Mouse (Mus musculus) kidney, adult 2 months (tissue): ENCODE data around the gene Casp9. TPM values are rescaled to one million over a fixed set of nuclear protein-coding genes. Genes with fewer than 3 reads are reported as not detected.

Source experiments
- DNase-seq: peaks from one replicate; pipeline ENCODE4 v3.0.0; 2021
- H3K27ac ChIP-seq: fragments of 200-500 bp; 2 replicates; pipeline ENCODE4 v1.5.1; 2012; ENCODE audit warnings: low read depth, low read length, control low read depth, inconsistent platforms; ENCODE audit not compliant: insufficient read depth
- H3K27me3 ChIP-seq: fragments of 200-500 bp; replicated peaks from 2 replicates; pipeline ENCODE4 v1.6.1; 2012; ENCODE audit warnings: mild to moderate bottlenecking, moderate library complexity, low read length, inconsistent platforms; ENCODE audit not compliant: control insufficient read depth, insufficient read depth
- H3K36me3 ChIP-seq: fragments of 200-500 bp; 2 replicates; pipeline ENCODE4 v1.6.1; 2012; ENCODE audit warnings: mild to moderate bottlenecking, moderate library complexity, low read length, inconsistent platforms; ENCODE audit not compliant: control insufficient read depth, insufficient read depth
- H3K4me1 ChIP-seq: fragments of 200-500 bp; 2 replicates; pipeline ENCODE4 v1.6.1; 2011; ENCODE audit warnings: low read length; ENCODE audit not compliant: control insufficient read depth, insufficient read depth
- H3K4me3 ChIP-seq: fragments of 200-500 bp; 2 replicates; pipeline ENCODE4 v1.5.1; 2011; ENCODE audit warnings: mild to moderate bottlenecking, low read depth, low read length, control low read depth; ENCODE audit not compliant: insufficient read depth
- CTCF ChIP-seq: fragments of 200-500 bp; conservative IDR thresholded peaks from 2 replicates; pipeline ENCODE4 v1.5.1; 2011; ENCODE audit warnings: low read depth, mild to moderate bottlenecking, control low read depth, low read length, moderate library complexity, mixed read lengths; ENCODE audit not compliant: insufficient read depth, insufficient read length
- POLR2A ChIP-seq: fragments of 200-500 bp; IDR thresholded peaks from one replicate; pipeline ENCODE4 v1.6.1; 2011; ENCODE audit warnings: low read depth, low read length, control low read depth
- WGBS: fragments of 180-500 bp; shearing (Covaris S2); methylation state at CpG from one replicate; pipeline ENCODE4 v1.1.7; 2018; 5-methylcytosine and 5-hydroxymethylcytosine counted together
- polyA plus RNA-seq: library from polyadenylated mRNA; depleted of rRNA; stranded (reverse); fragments of >200 nt; gene quantifications from 2 replicates; pipeline ENCODE4 v1.2.3, GENCODE M21; 2012

Casp9 gene
- polyA plus RNA-seq, 1 experiment = 22.2 TPM

DNA sequence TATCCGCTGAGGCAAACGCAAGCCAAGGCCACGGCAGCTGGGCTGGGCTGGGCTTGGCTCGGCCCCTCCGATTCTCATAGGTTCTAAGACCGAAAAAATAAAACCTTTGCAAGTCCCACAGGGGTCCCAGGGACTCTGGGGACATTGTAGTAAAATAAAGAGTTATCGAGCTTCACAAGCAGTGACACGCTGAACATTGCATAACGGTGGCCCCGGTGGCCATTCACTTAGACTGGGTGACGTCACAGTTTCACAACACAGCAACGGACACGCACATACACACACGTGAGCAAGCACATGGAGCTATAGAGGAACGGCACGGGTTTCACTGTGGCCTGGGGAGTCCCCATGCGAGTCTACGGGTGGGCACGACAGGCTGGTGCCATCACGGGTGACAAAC, 65.1 kb downstream of the Casp9 start:
- no peak overlapping the region for H3K4me3 ChIP-seq
- H3K36me3 ChIP-seq = no peaks in the 10 kb centered on the region
- DNase-seq = peak; percentile 34
- 77% methylated on average over 20 of the region's 20 CpGs for WGBS
- no peaks in the 10 kb centered on the region for H3K27me3 ChIP-seq
- H3K27ac ChIP-seq = no peak overlapping the region
- TF ChIP-seq POLR2A (no peak), CTCF (no peak)
- H3K4me1 ChIP-seq = no peaks in the 10 kb centered on the region; the same call in 1 of the 2 replicates

DNA sequence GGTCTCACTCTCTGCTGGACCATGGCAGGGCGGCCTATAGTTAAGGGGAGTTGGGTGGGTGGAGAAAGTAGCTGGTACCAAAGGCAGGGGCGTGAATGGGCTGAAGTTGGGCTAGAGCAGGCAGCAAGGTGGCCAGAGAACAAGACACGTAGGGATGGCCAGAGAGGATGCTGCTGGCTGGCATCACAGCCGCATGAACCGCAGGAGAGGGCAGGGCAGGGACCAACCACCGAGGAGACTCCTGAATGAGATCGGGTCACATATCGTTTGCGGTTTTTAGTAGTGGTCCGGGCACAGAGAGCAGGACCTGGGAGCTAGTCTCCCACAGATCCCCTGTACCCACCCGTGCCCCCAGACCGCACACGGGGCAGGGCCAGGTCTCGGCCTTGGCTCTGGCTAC, 65.9 kb downstream of the Casp9 start:
- no peak for TF ChIP-seq CTCF
- Histone ChIP-seq H3K27me3 (no peaks in the 10 kb centered on the region), H3K27ac (no peak overlapping the region), H3K4me1 (no peaks in the 10 kb centered on the region; the same call in 1 of the 2 replicates), H3K36me3 (no peaks in the 10 kb centered on the region), H3K4me3 (no peak overlapping the region)
- DNase-seq = no peak
- 94% methylated on average over 14 of the region's 14 CpGs for WGBS

DNA sequence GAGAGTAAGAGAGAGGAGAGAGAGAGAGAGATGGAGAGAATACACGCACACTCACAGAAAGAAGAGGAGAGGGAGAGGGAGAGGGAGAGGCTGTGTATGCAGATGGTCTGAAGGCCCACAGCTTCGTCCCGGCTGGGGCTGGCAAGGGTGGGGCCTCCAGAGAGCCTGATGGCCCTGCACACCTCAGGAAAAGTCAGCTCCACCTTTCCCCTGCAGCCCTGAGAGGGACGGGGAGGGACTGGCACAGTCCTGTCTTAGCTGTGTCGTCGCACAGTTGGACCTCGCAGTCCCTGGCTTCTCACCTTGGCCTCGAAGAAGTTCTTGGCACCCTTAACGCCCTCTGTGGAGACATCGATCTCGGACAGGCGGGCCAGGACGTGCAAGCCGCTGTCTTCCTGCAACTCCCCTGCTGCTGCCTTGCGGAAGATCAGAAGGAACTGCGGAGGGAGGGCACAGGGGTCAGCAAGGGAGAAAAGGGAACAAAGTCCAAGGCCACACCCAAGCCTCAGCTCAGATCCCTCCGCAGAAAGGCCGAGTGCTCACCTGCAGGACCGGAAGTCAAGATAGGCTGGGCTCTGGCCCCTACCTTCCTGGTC, 66.9 kb downstream of the Casp9 start:
- no peaks in the 10 kb centered on the region; the same call in 1 of the 2 replicates for H3K4me1 ChIP-seq
- H3K36me3 ChIP-seq = no peaks in the 10 kb centered on the region
- TF ChIP-seq POLR2A (no peak), CTCF (no peak)
- WGBS = 76% methylated on average over 19 of the region's 19 CpGs
- no peak overlapping the region for H3K27ac ChIP-seq
- DNase-seq = peak; percentile 19
- H3K4me3 ChIP-seq = no peak overlapping the region
- no peaks in the 10 kb centered on the region for H3K27me3 ChIP-seq

GRCm38 (mm10) chr4:141861591-141862295, 68.3 kb downstream of the Casp9 start:
- Histone ChIP-seq H3K4me3 (no peak overlapping the region), H3K4me1 (peaks cover 2% of the 10 kb centered on the region; the same call in 1 of the 2 replicates), H3K36me3 (no peaks in the 10 kb centered on the region), H3K27ac (no peak overlapping the region), H3K27me3 (no peaks in the 10 kb centered on the region)
- TF ChIP-seq POLR2A = no peak
- TF ChIP-seq CTCF = no peak
- 88% methylated on average over 17 of the region's 17 CpGs for WGBS
- peak; percentile 9 for DNase-seq

DNA sequence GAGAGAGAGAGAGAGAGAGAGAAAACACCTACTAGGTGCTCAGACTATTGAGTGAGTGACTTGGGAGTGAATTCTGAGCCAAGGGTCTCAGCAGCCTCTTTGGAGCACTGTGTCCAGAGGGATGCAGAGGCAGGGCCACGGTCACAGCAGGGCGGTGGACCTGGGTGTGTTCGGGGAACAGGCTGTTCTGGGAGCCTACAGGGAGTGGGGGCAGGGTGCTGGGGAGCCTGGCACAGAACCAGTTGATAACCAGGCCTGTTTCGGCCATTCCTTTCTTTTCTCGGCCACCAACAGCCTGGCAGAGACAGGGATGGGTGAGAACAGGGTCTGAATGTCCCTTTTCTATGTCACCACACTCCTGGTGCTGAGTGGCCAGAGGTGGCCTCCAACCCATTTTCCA, 69.5 kb downstream of the Casp9 start:
- DNase-seq = no peak
- H3K4me3 ChIP-seq = no peak overlapping the region
- H3K36me3 ChIP-seq = no peaks in the 10 kb centered on the region
- peaks cover 10% of the 10 kb centered on the region; the same call in 1 of the 2 replicates for H3K4me1 ChIP-seq
- no peak for TF ChIP-seq POLR2A
- no peak for TF ChIP-seq CTCF
- H3K27ac ChIP-seq = no peak overlapping the region
- 80% methylated on average over 5 of the region's 5 CpGs for WGBS
- H3K27me3 ChIP-seq = no peaks in the 10 kb centered on the region

DNA sequence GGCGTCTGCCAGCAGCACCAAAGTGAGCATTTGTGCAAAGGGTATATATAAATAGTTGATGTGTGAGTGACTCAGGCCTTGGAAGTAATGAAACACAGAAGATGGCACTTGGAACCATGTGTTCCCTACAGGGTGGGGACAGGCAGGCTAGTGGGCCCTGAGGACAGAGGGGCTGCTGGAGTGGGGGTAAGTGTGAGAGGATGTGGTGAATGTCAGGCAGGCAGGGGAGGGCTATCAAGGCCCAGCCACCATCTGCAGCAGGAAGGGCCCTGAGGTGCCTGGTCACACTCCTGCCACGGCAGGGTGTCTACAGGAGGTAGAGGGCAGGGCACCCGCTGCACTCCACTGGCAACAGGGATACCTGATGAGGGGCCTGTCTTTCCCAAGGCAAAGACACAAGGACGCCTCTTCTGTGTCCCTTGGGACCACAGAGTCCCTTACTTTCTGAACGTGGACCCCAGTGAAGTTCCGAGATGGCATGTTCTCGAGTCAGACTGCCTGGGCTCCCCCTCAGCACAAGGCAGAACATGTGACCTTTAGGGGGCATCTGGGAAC, 70.4 kb downstream of the Casp9 start:
- DNase-seq = no peak
- H3K4me1 ChIP-seq = peaks cover 10% of the 10 kb centered on the region; the same call in 1 of the 2 replicates
- WGBS = 87% methylated on average over 7 of the region's 7 CpGs
- H3K27me3 ChIP-seq = no peaks in the 10 kb centered on the region
- TF ChIP-seq CTCF (no peak), POLR2A (no peak)
- no peaks in the 10 kb centered on the region for H3K36me3 ChIP-seq
- H3K4me3 ChIP-seq = no peak overlapping the region
- no peak overlapping the region for H3K27ac ChIP-seq

DNA sequence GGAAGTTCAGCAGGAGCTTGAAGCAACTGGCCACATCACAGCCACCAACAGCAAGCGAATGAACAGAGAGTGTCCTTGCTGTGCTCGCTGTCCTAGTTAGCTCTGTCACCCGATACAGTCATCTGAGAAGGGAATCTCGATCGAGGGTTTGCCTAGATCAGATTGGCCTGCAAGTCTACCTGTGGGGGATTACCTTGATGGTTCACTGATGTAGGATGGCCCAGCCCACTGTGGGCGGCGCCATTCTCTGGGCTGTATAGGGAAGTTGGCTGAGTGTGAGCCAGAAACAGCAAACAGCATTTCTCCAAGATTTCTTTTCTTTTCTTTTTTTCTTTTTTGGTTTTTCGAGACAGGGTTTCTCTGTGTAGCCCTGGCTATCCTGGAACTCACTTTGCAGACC, 71.1 kb downstream of the Casp9 start:
- TF ChIP-seq CTCF (no peak), POLR2A (no peak)
- no peak overlapping the region for H3K27ac ChIP-seq
- 89% methylated on average over 8 of the region's 8 CpGs for WGBS
- no peak overlapping the region for H3K4me3 ChIP-seq
- no peak for DNase-seq
- peaks cover 10% of the 10 kb centered on the region; the same call in 1 of the 2 replicates for H3K4me1 ChIP-seq
- no peaks in the 10 kb centered on the region for H3K36me3 ChIP-seq
- no peaks in the 10 kb centered on the region for H3K27me3 ChIP-seq
